In the genomic region with DNA sequence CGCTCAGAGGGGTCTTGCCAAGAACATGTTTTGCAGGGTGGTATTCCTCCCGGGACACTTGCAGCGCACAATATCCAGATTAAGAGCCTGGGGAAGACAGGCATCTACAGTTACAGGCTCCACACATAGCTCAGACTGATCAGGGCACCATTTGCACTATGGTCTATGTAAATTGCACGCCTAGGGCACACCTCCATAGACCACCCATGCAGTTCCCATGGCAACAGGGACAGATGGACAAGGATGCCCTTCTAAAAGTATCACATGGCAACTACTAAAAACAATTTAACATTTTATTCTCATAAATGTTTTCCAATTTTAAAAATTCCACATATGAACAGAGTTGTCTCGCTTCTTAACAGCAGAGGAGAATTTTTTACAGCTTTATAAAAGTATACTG, we compare ENCODE assay signal across 22 mouse cellular contexts.
DNase-seq lines count a peak whose midpoint lies in the region; ATAC-seq and TF ChIP-seq lines count a peak whose summit lies in the region.
"Had no signal": no experiment of that assay in that cellular context is flagged by ENCODE, and none has a peak within 500 bp of the region (broad histone marks: within the 10 kb centered on the region; RNA-seq: fewer than 3 reads in every experiment).

No protein-coding gene starts in this region.

- H3K9me3 ChIP-seq in midbrain, embryonic 16.5 days (replicated peaks; ENCODE audit: control insufficient read depth, low read length, poor library complexity, severe bottlenecking) = no peaks in the 10 kb centered on the region
- H3K9me3 ChIP-seq: embryonic facial prominence, embryonic 15.5 days; forebrain, embryonic 10.5 days; heart, embryonic 12.5 days; hindbrain, embryonic 10.5 days had no signal

- H3K4me1 ChIP-seq in midbrain, embryonic 16.5 days (ENCODE audit: control insufficient read depth, insufficient read depth, low read length) = no peaks in the 10 kb centered on the region
- H3K4me1 ChIP-seq: embryonic facial prominence, embryonic 15.5 days; forebrain, embryonic 10.5 days had no signal

- ATAC-seq in midbrain, embryonic 16.5 days = no peak
- ATAC-seq: activated CD4-positive, CD25-positive, alpha-beta regulatory T cell, adult 4 months; forebrain, embryonic 14.5 days; Patski had no signal

- H3K27me3 ChIP-seq in midbrain, embryonic 16.5 days (ENCODE audit: control insufficient read depth, insufficient read depth, low read depth, low read length) = no peaks in the 10 kb centered on the region
- H3K27me3 ChIP-seq: CH12.LX; embryonic facial prominence, embryonic 15.5 days; heart, embryonic 12.5 days had no signal

- H3K9ac ChIP-seq in midbrain, embryonic 16.5 days (ENCODE audit: low read depth, low read length) = no peak overlapping the region
- H3K9ac ChIP-seq: embryonic facial prominence, embryonic 15.5 days; heart, embryonic 12.5 days had no signal

- TF ChIP-seq CTCF in layer of hippocampus, adult 2 months (conservative IDR thresholded peaks at IDR 0.05) = no peak
- no peak for TF ChIP-seq CTCF in left cerebral cortex, adult 2 months (IDR thresholded peaks at IDR 0.05)

- peak; percentile 23 to 31 for DNase-seq in layer of hippocampus, adult 2 months (ENCODE audit: low spot score in 2 of 2)
- no peak for DNase-seq in layer of hippocampus, adult 11-12 months (ENCODE audit: low spot score)
- peak; percentile 65 to 80 for DNase-seq in right cerebral cortex, postnatal 10 days (ENCODE audit: low spot score in 2 of 2)
- DNase-seq in right cerebral cortex, postnatal 25 days = no peak
- DNase-seq in left cerebral cortex, adult 2 months (ENCODE audit: extremely low spot score in 1 of 2, low spot score in 2 of 2) = no peak
- no peak for DNase-seq in lung, adult 18-20 months
- DNase-seq: adrenal gland, postnatal 14 days; cerebellum, adult 18-20 months; cerebellum, postnatal 10 days; embryo, embryonic 11 days; gastrocnemius, adult 2 months; gastrocnemius, postnatal 25 days had no signal

- peak overlapping the region; percentile 85 for H3K27ac ChIP-seq in layer of hippocampus, adult 2 months
- H3K27ac ChIP-seq in left cerebral cortex, adult 2 months = peak overlapping the region; percentile 84
- no peak overlapping the region for H3K27ac ChIP-seq in midbrain, embryonic 16.5 days (ENCODE audit: low read length)
- H3K27ac ChIP-seq: embryonic facial prominence, embryonic 15.5 days; forebrain, embryonic 10.5 days; gastrocnemius, adult 2 months; hindbrain, embryonic 10.5 days had no signal

- intact Hi-C loops in left cerebral cortex, adult 2 months (cut with DNase I) = loop anchor here (2.0 to 10.0 kb wide), 6 partner anchors 51 to 704 kb away; no protein-coding TSS in a partner anchor

- WGBS in midbrain, embryonic 16.5 days = 92% methylated on average over 5 of the region's 5 CpGs

- no peak overlapping the region for H3K4me2 ChIP-seq in midbrain, embryonic 16.5 days (ENCODE audit: low read length)
- H3K4me2 ChIP-seq: embryonic facial prominence, embryonic 15.5 days; heart, embryonic 12.5 days had no signal

- H3K36me3 ChIP-seq in midbrain, embryonic 16.5 days (ENCODE audit: control insufficient read depth, insufficient read depth, low read length) = no peaks in the 10 kb centered on the region
- H3K36me3 ChIP-seq: embryonic facial prominence, embryonic 15.5 days; forebrain, embryonic 10.5 days; heart, embryonic 12.5 days; hindbrain, embryonic 10.5 days had no signal

- no peak overlapping the region for H3K4me3 ChIP-seq in layer of hippocampus, adult 2 months
- no peak overlapping the region for H3K4me3 ChIP-seq in left cerebral cortex, adult 2 months
- no peak overlapping the region for H3K4me3 ChIP-seq in midbrain, embryonic 16.5 days (ENCODE audit: low read depth, low read length)
- H3K4me3 ChIP-seq: embryonic facial prominence, embryonic 15.5 days; erythroblast, embryonic 14.5 days; forebrain, embryonic 10.5 days; gastrocnemius, adult 2 months; heart, embryonic 12.5 days; hindbrain, embryonic 10.5 days had no signal

Comparison
In these comparisons a context has a peak if more than half of its experiments do, and no peak if none do; other contexts are left out.
1. DNase-seq: peak in layer of hippocampus, adult 2 months (2 of 2) and right cerebral cortex, postnatal 10 days (2 of 2); none in layer of hippocampus, adult 11-12 months (single experiment), right cerebral cortex, postnatal 25 days (single experiment), left cerebral cortex, adult 2 months (0 of 2) and lung, adult 18-20 months (0 of 2).